Mouse (Mus musculus) liver, embryonic 11.5 days (tissue): ENCODE measurements around the gene Celf2. TPM values are rescaled to one million over a fixed set of nuclear protein-coding genes. Genes with fewer than 3 reads are reported as not detected.

ENCODE experiments used
- ATAC-seq: fragments of 200-750 bp; cut with Nextera tagmentation; replicated peaks from 2 replicates; pipeline ENCODE4 v1.8.0; 2017; ENCODE audit warnings: moderate number of reproducible peaks, mild to moderate bottlenecking, moderate TSS enrichment, moderate library complexity; ENCODE audit not compliant: low FRiP score
- DNase-seq: peaks from one replicate; pipeline ENCODE4 v3.0.0-alpha.2; 2017; ENCODE audit warnings: low spot score
- H3K27ac ChIP-seq: fragments of 300-500 bp; sonication (generic); 2 replicates; pipeline ENCODE4 v1.5.1; 2014; ENCODE audit warnings: mild to moderate bottlenecking, low read depth, low read length, control low read depth
- H3K27me3 ChIP-seq: fragments of 300-500 bp; sonication (generic); replicated peaks from 2 replicates; pipeline ENCODE4 v1.6.1; 2014; ENCODE audit warnings: low read length, mixed read lengths; ENCODE audit not compliant: control insufficient read depth, insufficient read depth
- H3K36me3 ChIP-seq: fragments of 300-500 bp; sonication (generic); 2 replicates; pipeline ENCODE4 v1.6.1; 2014; ENCODE audit warnings: mild to moderate bottlenecking, low read length, moderate library complexity, mixed read lengths; ENCODE audit not compliant: control insufficient read depth, insufficient read depth
- H3K4me1 ChIP-seq: fragments of 300-500 bp; sonication (generic); replicated peaks from 2 replicates; pipeline ENCODE4 v1.6.1; 2014; ENCODE audit warnings: low read length, mixed read lengths; ENCODE audit not compliant: control insufficient read depth, insufficient read depth
- H3K4me2 ChIP-seq: fragments of 300-500 bp; sonication (generic); 2 replicates; pipeline ENCODE4 v1.6.1; 2014; ENCODE audit warnings: mild to moderate bottlenecking, control low read depth, moderate library complexity
- H3K4me3 ChIP-seq: fragments of 300-500 bp; sonication (generic); 2 replicates; pipeline ENCODE4 v1.5.1; 2014; ENCODE audit warnings: low read depth, low read length, control low read depth
- H3K9ac ChIP-seq: fragments of 300-500 bp; sonication (generic); 2 replicates; pipeline ENCODE4 v1.6.1; 2014; ENCODE audit warnings: low read depth, low read length, control low read depth
- H3K9me3 ChIP-seq: fragments of 300-500 bp; sonication (generic); 2 replicates; pipeline ENCODE4 v1.6.1; 2016; ENCODE audit warnings: low read length, inconsistent platforms, mixed read lengths; ENCODE audit not compliant: control insufficient read depth
- WGBS: fragments of 180-500 bp; shearing (Covaris S2); extraction: QIAGEN DNeasy Blood & Tissue Kit; methylation state at CpG from one replicate; pipeline ENCODE4 v1.1.7; 2014; 5-methylcytosine and 5-hydroxymethylcytosine counted together
- polyA plus RNA-seq: library from polyadenylated mRNA; unstranded; fragments of >200 nt; fragmentation: Nextera tagmentation; extraction: Ambion mirVana; gene quantifications from 2 replicates; pipeline ENCODE4 v1.2.1, GENCODE M21; 2014

The Celf2 gene
- polyA plus RNA-seq, 1 experiment from 2014 or later: 21.1 TPM

GRCm38 (mm10) chr2:6945638-6946415 is 563.5 kb downstream of the Celf2 start:
- Histone ChIP-seq H3K27me3 (no peaks in the 10 kb centered on the region), H3K4me1 (no peaks in the 10 kb centered on the region), H3K4me2 (no peak overlapping the region), H3K36me3 (no peaks in the 10 kb centered on the region), H3K9me3 (no peaks in the 10 kb centered on the region), H3K9ac (no peak overlapping the region), H3K4me3 (no peak overlapping the region), H3K27ac (no peak overlapping the region)
- DNase-seq (no peak), ATAC-seq (no peak)
- WGBS: 71% methylated on average over 9 of the region's 9 CpGs

- DNase-seq (no peak), ATAC-seq (no peak)
- H3K9ac ChIP-seq: no peak overlapping the region
- H3K4me2 ChIP-seq: no peak overlapping the region
- H3K27ac ChIP-seq: no peak overlapping the region
- no peaks in the 10 kb centered on the region for H3K9me3 ChIP-seq
- no peaks in the 10 kb centered on the region for H3K36me3 ChIP-seq
- WGBS: 75% methylated on average over 8 of the region's 8 CpGs
- no peaks in the 10 kb centered on the region for H3K27me3 ChIP-seq
- no peak overlapping the region for H3K4me3 ChIP-seq
- no peaks in the 10 kb centered on the region for H3K4me1 ChIP-seq
Observed at GRCm38 (mm10) chr2:6943651-6944050, 565.7 kb downstream of the Celf2 start.

GRCm38 (mm10) chr2:6942635-6943390 is 566.5 kb downstream of the Celf2 start:
- Histone ChIP-seq H3K27me3 (no peaks in the 10 kb centered on the region), H3K4me1 (no peaks in the 10 kb centered on the region), H3K9ac (no peak overlapping the region), H3K27ac (no peak overlapping the region), H3K36me3 (no peaks in the 10 kb centered on the region), H3K4me2 (no peak overlapping the region), H3K4me3 (no peak overlapping the region), H3K9me3 (no peaks in the 10 kb centered on the region)
- 78% methylated on average over 2 of the region's 2 CpGs for WGBS
- DNase-seq (no peak), ATAC-seq (no peak)

GRCm38 (mm10) chr2:6939143-6939542 is 570.2 kb downstream of the Celf2 start:
- ATAC-seq: no peak
- no peaks in the 10 kb centered on the region for H3K36me3 ChIP-seq

GRCm38 (mm10) chr2:6933130-6933529 is 576.2 kb downstream of the Celf2 start:
- no peak overlapping the region for H3K4me2 ChIP-seq
- no peak for ATAC-seq
- 81% methylated on average over 12 of the region's 12 CpGs for WGBS
- no peaks in the 10 kb centered on the region for H3K36me3 ChIP-seq
- no peak overlapping the region for H3K27ac ChIP-seq
- H3K4me1 ChIP-seq: no peaks in the 10 kb centered on the region
- DNase-seq: no peak
- H3K9me3 ChIP-seq: no peaks in the 10 kb centered on the region
- no peak overlapping the region for H3K9ac ChIP-seq
- H3K27me3 ChIP-seq: no peaks in the 10 kb centered on the region
- H3K4me3 ChIP-seq: no peak overlapping the region

More at GRCm38 (mm10) chr2:6939143-6939542, 570.2 kb downstream of the Celf2 start:
- no peak overlapping the region for H3K9ac ChIP-seq
- H3K4me3 ChIP-seq: no peak overlapping the region
- no peak overlapping the region for H3K27ac ChIP-seq
- no peaks in the 10 kb centered on the region for H3K27me3 ChIP-seq
- no peaks in the 10 kb centered on the region for H3K9me3 ChIP-seq
- no peak for DNase-seq
- H3K4me2 ChIP-seq: no peak overlapping the region
- WGBS: 87% methylated on average over 2 of the region's 2 CpGs
- no peaks in the 10 kb centered on the region for H3K4me1 ChIP-seq

- ATAC-seq: no peak
- Histone ChIP-seq H3K4me3 (no peak overlapping the region), H3K9me3 (no peaks in the 10 kb centered on the region), H3K9ac (no peak overlapping the region), H3K4me1 (no peaks in the 10 kb centered on the region), H3K4me2 (no peak overlapping the region), H3K27ac (no peak overlapping the region), H3K27me3 (no peaks in the 10 kb centered on the region), H3K36me3 (no peaks in the 10 kb centered on the region)
- 76% methylated on average over 4 of the region's 4 CpGs for WGBS
- DNase-seq: no peak
Observed at GRCm38 (mm10) chr2:6927693-6928360, 581.5 kb downstream of the Celf2 start.

- ATAC-seq (no peak), DNase-seq (no peak)
- Histone ChIP-seq H3K27ac (no peak overlapping the region), H3K36me3 (no peaks in the 10 kb centered on the region), H3K4me1 (no peaks in the 10 kb centered on the region), H3K27me3 (no peaks in the 10 kb centered on the region), H3K4me3 (no peak overlapping the region), H3K9me3 (no peaks in the 10 kb centered on the region), H3K4me2 (no peak overlapping the region), H3K9ac (no peak overlapping the region)
- WGBS: 80% methylated on average over 5 of the region's 5 CpGs
Observed at GRCm38 (mm10) chr2:6925505-6925904, 583.9 kb downstream of the Celf2 start.

GRCm38 (mm10) chr2:6923738-6924474 is 585.5 kb downstream of the Celf2 start:
- ATAC-seq (no peak), DNase-seq (no peak)
- Histone ChIP-seq H3K4me2 (no peak overlapping the region), H3K27me3 (no peaks in the 10 kb centered on the region), H3K4me3 (no peak overlapping the region), H3K9ac (no peak overlapping the region), H3K36me3 (no peaks in the 10 kb centered on the region), H3K27ac (no peak overlapping the region), H3K9me3 (no peaks in the 10 kb centered on the region), H3K4me1 (no peaks in the 10 kb centered on the region)
- 50% methylated on average over 15 of the region's 15 CpGs for WGBS
